Mouse (Mus musculus) forebrain, embryonic 14.5 days (tissue): ENCODE results near the gene Cd300ld4. TPM values are rescaled to one million over a fixed set of nuclear protein-coding genes. Genes with fewer than 3 reads are reported as not detected.

Experiments
- ATAC-seq: fragments of 200-750 bp; cut with Nextera tagmentation; 2 replicates; pipeline ENCODE4 v1.8.0; 2017; ENCODE audit warnings: mild to moderate bottlenecking, moderate library complexity
- DNase-seq: peaks from one replicate; pipeline ENCODE4 v3.0.0-alpha.2; 2015; ENCODE audit warnings: low spot score
- H3K27ac ChIP-seq: fragments of 300-500 bp; sonication (generic); 2 replicates; pipeline ENCODE4 v1.5.1; 2014; ENCODE audit warnings: low read depth, mild to moderate bottlenecking, control low read depth, low read length, moderate library complexity
- H3K27me3 ChIP-seq: fragments of 300-500 bp; sonication (generic); replicated peaks from 2 replicates; pipeline ENCODE4 v1.6.1; 2014; ENCODE audit warnings: low read length, control low read depth, mixed read lengths; ENCODE audit not compliant: control insufficient read depth, insufficient read depth
- H3K36me3 ChIP-seq: fragments of 300-500 bp; sonication (generic); 2 replicates; pipeline ENCODE4 v1.6.1; 2014; ENCODE audit warnings: low read length, control low read depth; ENCODE audit not compliant: control insufficient read depth, insufficient read depth
- H3K4me1 ChIP-seq: fragments of 300-500 bp; sonication (generic); 2 replicates; pipeline ENCODE4 v1.6.1; 2014; ENCODE audit warnings: antibody characterized with exemption, low read length, control low read depth; ENCODE audit not compliant: control insufficient read depth, insufficient read depth
- H3K4me2 ChIP-seq: fragments of 300-500 bp; sonication (generic); 2 replicates; pipeline ENCODE4 v1.6.1; 2014; ENCODE audit warnings: mild to moderate bottlenecking, control low read depth, low read length
- H3K4me3 ChIP-seq: fragments of 300-500 bp; sonication (generic); 2 replicates; pipeline ENCODE4 v1.5.1; 2014; ENCODE audit warnings: low read depth, low read length, control low read depth
- H3K9ac ChIP-seq: fragments of 300-500 bp; sonication (generic); 2 replicates; pipeline ENCODE4 v1.6.1; 2014; ENCODE audit warnings: mild to moderate bottlenecking, low read length, control low read depth, moderate library complexity
- H3K9me3 ChIP-seq: fragments of 300-500 bp; sonication (generic); replicated peaks from 2 replicates; pipeline ENCODE4 v1.6.1; 2016; ENCODE audit warnings: low read length, control low read depth, mixed read lengths; ENCODE audit not compliant: control insufficient read depth
- WGBS: fragments of 180-500 bp; shearing (Covaris S2); extraction: QIAGEN DNeasy Blood & Tissue Kit; methylation state at CpG from one replicate; pipeline ENCODE4 v1.1.7; 2014; 5-methylcytosine and 5-hydroxymethylcytosine counted together
- polyA plus RNA-seq: library from polyadenylated mRNA; unstranded; fragments of >200 nt; fragmentation: Nextera tagmentation; extraction: Ambion mirVana; gene quantifications from 2 replicates; pipeline ENCODE4 v1.2.1, GENCODE M21; 2014

Cd300ld4 gene
- polyA plus RNA-seq, 1 experiment from 2014 or later: not detected

- DNase-seq (no peak), ATAC-seq (no peak)
- no peaks in the 10 kb centered on the region for H3K27me3 ChIP-seq
- no peak within 1 kb of the TSS for H3K4me2 ChIP-seq
- H3K4me1 ChIP-seq: no peaks in the 10 kb centered on the region
- H3K9ac ChIP-seq: no peak within 1 kb of the TSS
- H3K9me3 ChIP-seq: no peaks in the 10 kb centered on the region
- H3K36me3 ChIP-seq: no peaks in the 10 kb centered on the region
- WGBS: 90% methylated on average over 7 of the region's 7 CpGs
- H3K4me3 ChIP-seq: no peak within 1 kb of the TSS
- no peak within 1 kb of the TSS for H3K27ac ChIP-seq
These were observed 25.3 kb downstream of the Cd300ld4 start, which contains the start of gene Cd300c2 for GRCm38 (mm10) chr11:115001474-115002040. Cd300c2 (minus strand) TSS chr11:115001880.

DNA sequence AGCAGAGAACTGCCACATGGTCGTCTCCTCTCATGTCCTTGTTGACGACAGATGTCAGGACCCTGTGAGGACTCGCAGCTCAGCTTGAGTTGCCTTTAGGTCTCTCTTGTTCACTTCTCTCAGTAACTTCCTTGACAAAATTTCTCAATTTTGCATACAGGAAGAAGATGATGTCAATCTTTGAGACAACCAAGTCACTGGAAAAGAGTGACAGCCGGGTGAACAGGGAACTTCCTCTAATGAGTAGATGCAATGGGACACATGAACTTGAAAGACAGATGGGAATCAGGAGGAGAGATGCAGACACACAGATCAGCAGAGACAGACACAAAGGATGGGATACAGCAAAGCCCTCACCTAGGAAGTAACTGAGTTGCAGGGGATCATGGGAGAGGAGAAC is 37.0 kb downstream of the Cd300ld4 start, which contains the start of gene Cd300ld:
Gene Cd300ld (minus strand): TSS at position 130 of the 400 bp plus-strand sequence.
- DNase-seq (no peak), ATAC-seq (no peak)
- no peak within 1 kb of the TSS for H3K27ac ChIP-seq
- 86% methylated on average over 4 of the region's 4 CpGs for WGBS
- no peak within 1 kb of the TSS for H3K9ac ChIP-seq
- H3K4me2 ChIP-seq: no peak within 1 kb of the TSS
- no peaks in the 10 kb centered on the region for H3K9me3 ChIP-seq
- H3K4me3 ChIP-seq: no peak within 1 kb of the TSS
- no peaks in the 10 kb centered on the region for H3K4me1 ChIP-seq
- no peaks in the 10 kb centered on the region for H3K27me3 ChIP-seq
- no peaks in the 10 kb centered on the region for H3K36me3 ChIP-seq

DNA sequence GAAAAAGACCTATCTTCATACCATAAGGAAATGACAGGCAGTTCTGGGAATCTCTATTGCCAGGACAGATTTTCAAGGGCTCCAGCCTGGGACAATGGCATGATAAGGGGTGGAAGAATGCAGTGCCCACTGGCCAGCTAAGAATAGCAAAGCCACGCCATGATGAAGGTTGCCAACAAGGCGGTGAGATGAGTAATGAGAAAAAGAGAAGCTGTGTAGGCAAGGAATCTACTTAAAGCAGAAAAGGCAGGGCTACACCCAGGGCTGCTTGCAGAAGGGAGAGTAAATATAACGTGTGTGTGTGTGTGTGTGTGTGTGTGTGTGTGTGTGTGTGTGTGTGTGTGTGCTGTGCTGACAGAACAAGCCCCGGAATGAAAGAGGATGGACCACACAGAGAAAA is 44.9 kb downstream of the Cd300ld4 start:
- DNase-seq (no peak), ATAC-seq (no peak)
- no peak overlapping the region for H3K4me3 ChIP-seq
- H3K36me3 ChIP-seq: no peaks in the 10 kb centered on the region
- no peak overlapping the region for H3K27ac ChIP-seq
- no peaks in the 10 kb centered on the region for H3K4me1 ChIP-seq
- no peak overlapping the region for H3K4me2 ChIP-seq
- H3K9me3 ChIP-seq: no peaks in the 10 kb centered on the region; the same call in 1 of the 2 replicates
- WGBS: 79% methylated on average over 4 of the region's 4 CpGs
- no peaks in the 10 kb centered on the region for H3K27me3 ChIP-seq
- H3K9ac ChIP-seq: no peak overlapping the region

DNA sequence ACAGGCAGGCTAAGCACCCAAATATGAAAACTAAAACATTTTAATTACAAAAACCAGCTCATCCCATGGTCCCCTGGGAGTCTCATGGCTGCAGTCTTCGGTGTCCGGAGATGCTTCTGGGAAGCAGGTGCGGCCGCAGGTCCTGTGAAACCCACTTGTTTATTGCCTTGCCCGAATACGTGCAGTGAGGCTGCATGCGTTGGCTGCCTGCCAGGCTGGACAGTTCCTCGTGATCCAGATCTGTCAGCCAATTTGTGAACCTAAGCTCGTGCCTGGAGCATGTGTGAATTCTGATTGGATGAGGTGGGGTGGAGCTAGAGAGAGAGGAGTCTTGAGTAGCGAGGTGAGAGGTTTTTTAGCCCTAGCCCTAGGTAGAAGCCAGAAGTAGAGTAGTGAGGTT is 54.1 kb downstream of the Cd300ld4 start:
- DNase-seq: no peak

More for the DNA sequence above, 54.1 kb downstream of the Cd300ld4 start:
- no peak for ATAC-seq
- H3K36me3 ChIP-seq: no peaks in the 10 kb centered on the region
- H3K27ac ChIP-seq: no peak overlapping the region
- H3K9me3 ChIP-seq: peaks cover 4% of the 10 kb centered on the region; the same call in 1 of the 2 replicates
- WGBS: 80% methylated on average over 10 of the region's 10 CpGs
- no peaks in the 10 kb centered on the region for H3K4me1 ChIP-seq
- no peak overlapping the region for H3K4me3 ChIP-seq
- H3K27me3 ChIP-seq: no peaks in the 10 kb centered on the region
- H3K4me2 ChIP-seq: no peak overlapping the region
- no peak overlapping the region for H3K9ac ChIP-seq

Other genes with a start within 250 kb of the Cd300ld4 start
- 22.1 and 24.7 TPM in 2 replicates for gene Btbd17, start 231.1 kb downstream of the Cd300ld4 start, polyA plus RNA-seq
- not detected in 2 replicates for gene Gpr142, start 228.1 kb downstream of the Cd300ld4 start, polyA plus RNA-seq
- 4.4 and 5.4 TPM in 2 replicates for gene Gprc5c, start 175.9 kb downstream of the Cd300ld4 start, polyA plus RNA-seq
- 0.73 and 1.0 TPM in 2 replicates for gene Cd300a, start 137.0 kb downstream of the Cd300ld4 start, polyA plus RNA-seq
- gene Cd300lb, start 92.6 kb downstream of the Cd300ld4 start, polyA plus RNA-seq: 0.07 TPM in 1 of 2 replicates, not detected in the other
- gene Cd300c, start 57.9 kb downstream of the Cd300ld4 start, polyA plus RNA-seq: not detected in 2 replicates
- gene Cd300ld, start 37.1 kb downstream of the Cd300ld4 start, polyA plus RNA-seq: not detected in 2 replicates
- 1.1 and 2.0 TPM in 2 replicates for gene Cd300c2, start 25.1 kb downstream of the Cd300ld4 start, polyA plus RNA-seq
- gene Cd300ld2, start 10.8 kb downstream of the Cd300ld4 start, polyA plus RNA-seq: not detected in 2 replicates
- not detected in 2 replicates for gene Cd300ld5, start 10.8 kb upstream of the Cd300ld4 start, polyA plus RNA-seq
- gene Cd300ld3, start 21.4 kb upstream of the Cd300ld4 start, polyA plus RNA-seq: not detected in 2 replicates
- not detected in 2 replicates for gene Cd300e, start 35.2 kb upstream of the Cd300ld4 start, polyA plus RNA-seq
- 0.45 and 0.57 TPM in 2 replicates for gene Rab37, start 64.4 kb upstream of the Cd300ld4 start, polyA plus RNA-seq
- gene Cd300lf, start 107.0 kb upstream of the Cd300ld4 start, polyA plus RNA-seq: not detected in 2 replicates
- 39.4 and 48.4 TPM in 2 replicates for gene Slc9a3r1, start 136.3 kb upstream of the Cd300ld4 start, polyA plus RNA-seq
- 6.3 and 8.5 TPM in 2 replicates for gene Tmem104, start 160.5 kb upstream of the Cd300ld4 start, polyA plus RNA-seq
- 19.5 and 20.4 TPM in 2 replicates for gene Nat9, start 160.8 kb upstream of the Cd300ld4 start, polyA plus RNA-seq
- 0.12 and 0.14 TPM in 2 replicates for gene Grin2c, start 240.2 kb upstream of the Cd300ld4 start, polyA plus RNA-seq